In the genomic region with DNA sequence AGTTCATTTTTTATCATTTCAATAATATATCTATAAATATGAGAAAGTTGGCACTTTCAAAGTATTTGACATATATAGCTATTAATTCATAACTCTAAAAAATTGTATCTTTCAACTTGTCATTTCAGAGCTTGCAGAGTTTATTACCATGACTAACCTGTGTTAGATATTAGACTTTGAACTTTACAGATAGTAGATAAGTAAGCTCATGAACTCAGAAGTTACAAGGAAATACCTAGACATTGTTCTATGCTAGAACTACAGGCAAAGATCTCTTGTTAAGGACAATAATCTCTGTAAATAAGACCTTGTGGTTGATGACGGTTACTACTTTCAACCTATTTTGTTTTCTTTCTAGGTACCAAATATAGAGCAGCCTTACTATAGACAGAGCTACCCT, we compare ENCODE assay signal across 17 mouse cellular contexts.
"Had no signal": no experiment of that assay in that cellular context is flagged by ENCODE, and none has a peak within 500 bp of the region (broad histone marks: within the 10 kb centered on the region; RNA-seq: fewer than 3 reads in every experiment).

No protein-coding gene starts in this region.

- H3K4me3 ChIP-seq: neural tube, embryonic 12.5 days; neural tube, embryonic 13.5 days; neural tube, embryonic 15.5 days; stomach, embryonic 15.5 days had no signal

- H3K4me1 ChIP-seq: neural tube, embryonic 12.5 days; neural tube, embryonic 13.5 days; neural tube, embryonic 15.5 days; stomach, embryonic 15.5 days had no signal

- H3K4me2 ChIP-seq: neural tube, embryonic 12.5 days; neural tube, embryonic 13.5 days; neural tube, embryonic 15.5 days; stomach, embryonic 15.5 days had no signal

- H3K9ac ChIP-seq: neural tube, embryonic 12.5 days; neural tube, embryonic 13.5 days; neural tube, embryonic 15.5 days; stomach, embryonic 15.5 days had no signal

- DNase-seq: retina, postnatal 1 day; right cerebral cortex, adult 18-20 months; right cerebral cortex, postnatal 14 days; right cerebral cortex, postnatal 25 days; right cerebral cortex, postnatal 4 days; spleen, adult 18-20 months; thymus, adult 18-20 months; thymus, adult 2 months; thymus, postnatal 14 days; thymus, postnatal 25 days; thymus, postnatal 36 days; thymus, postnatal 4 days had no signal

- H3K27me3 ChIP-seq: neural tube, embryonic 12.5 days; neural tube, embryonic 13.5 days; neural tube, embryonic 15.5 days; stomach, embryonic 15.5 days had no signal

- H3K9me3 ChIP-seq: neural tube, embryonic 12.5 days; neural tube, embryonic 13.5 days; neural tube, embryonic 15.5 days; stomach, embryonic 15.5 days had no signal

- H3K36me3 ChIP-seq: neural tube, embryonic 12.5 days; neural tube, embryonic 13.5 days; neural tube, embryonic 15.5 days; stomach, embryonic 15.5 days had no signal

- H3K27ac ChIP-seq: neural tube, embryonic 12.5 days; neural tube, embryonic 13.5 days; neural tube, embryonic 15.5 days; stomach, embryonic 15.5 days; stomach, postnatal 0 days had no signal
